Mouse (Mus musculus) retina, postnatal 7 days (tissue): Measurements from ENCODE around the gene Ntf5.

Experiments used
- DNase-seq: peaks from one replicate; pipeline ENCODE4 v3.0.0-alpha.2; 2012; ENCODE audit warnings: low read depth, low spot score

Gene Ntf5

DNA sequence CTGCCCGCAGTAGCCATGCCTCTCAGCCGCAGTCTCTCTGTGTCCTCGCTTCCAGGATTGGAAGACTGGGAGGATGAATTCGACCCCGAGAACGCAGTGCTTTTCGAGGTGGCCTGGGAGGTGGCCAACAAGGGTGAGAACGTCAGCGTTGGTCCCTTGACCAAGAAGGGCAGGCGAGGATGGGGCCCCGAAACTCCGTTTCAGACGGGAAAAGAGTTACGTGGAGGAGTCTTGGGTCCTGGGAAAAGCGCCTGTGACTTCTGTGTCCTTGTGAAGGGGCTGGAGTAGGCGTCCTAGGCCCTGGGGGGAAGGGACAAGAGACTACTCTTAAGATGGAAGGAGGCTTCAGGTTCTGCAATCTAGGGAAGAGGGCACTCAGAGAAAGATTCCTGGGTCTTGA lies 21.5 kb downstream of the Ntf5 start:
- DNase-seq = no peak

DNA sequence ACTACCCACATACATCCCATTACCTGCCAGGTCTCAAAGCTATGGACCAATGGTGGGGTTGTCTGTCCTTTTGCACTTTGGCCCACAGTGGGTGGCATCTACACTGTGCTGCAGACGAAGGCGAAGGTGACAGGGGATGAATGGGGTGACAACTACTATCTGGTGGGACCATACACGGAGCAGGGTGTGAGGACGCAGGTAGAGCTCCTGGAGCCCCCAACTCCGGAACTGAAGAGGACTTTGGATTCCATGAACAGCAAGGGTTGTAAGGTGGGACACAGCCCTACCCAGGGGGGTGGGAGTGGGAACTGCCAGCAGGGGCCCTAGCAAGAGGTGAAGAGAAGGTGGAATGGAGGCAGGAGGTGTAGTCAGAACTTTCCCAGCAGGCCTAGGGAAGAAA lies 22.9 kb downstream of the Ntf5 start:
- DNase-seq = no peak

DNA sequence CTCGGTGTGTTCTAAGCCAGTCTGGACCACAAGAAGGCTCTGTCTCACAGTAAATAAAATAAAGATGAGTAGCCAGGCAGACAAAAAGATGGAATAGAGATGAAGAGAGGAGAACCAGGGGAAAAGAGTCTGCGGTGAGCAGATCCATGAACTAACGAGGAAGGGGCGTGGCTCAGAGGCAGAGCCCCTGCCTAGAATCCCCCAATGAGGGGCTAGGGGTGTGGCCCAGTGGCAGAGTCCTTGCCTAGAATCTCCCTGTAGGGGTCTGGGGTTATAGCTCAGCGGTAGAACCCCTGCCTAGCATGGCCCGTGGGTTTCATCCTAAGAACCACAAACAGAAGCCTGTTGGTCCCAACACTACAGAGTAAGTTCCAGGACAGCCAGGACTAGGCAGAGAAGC lies 23.6 kb downstream of the Ntf5 start:
- no peak for DNase-seq

GRCm38 (mm10) chr7:45437521-45438276 lies 24.2 kb downstream of the Ntf5 start, which contains the start of gene Ruvbl2:
Ruvbl2 (minus strand) TSS chr7:45438096.
- DNase-seq = no peak

DNA sequence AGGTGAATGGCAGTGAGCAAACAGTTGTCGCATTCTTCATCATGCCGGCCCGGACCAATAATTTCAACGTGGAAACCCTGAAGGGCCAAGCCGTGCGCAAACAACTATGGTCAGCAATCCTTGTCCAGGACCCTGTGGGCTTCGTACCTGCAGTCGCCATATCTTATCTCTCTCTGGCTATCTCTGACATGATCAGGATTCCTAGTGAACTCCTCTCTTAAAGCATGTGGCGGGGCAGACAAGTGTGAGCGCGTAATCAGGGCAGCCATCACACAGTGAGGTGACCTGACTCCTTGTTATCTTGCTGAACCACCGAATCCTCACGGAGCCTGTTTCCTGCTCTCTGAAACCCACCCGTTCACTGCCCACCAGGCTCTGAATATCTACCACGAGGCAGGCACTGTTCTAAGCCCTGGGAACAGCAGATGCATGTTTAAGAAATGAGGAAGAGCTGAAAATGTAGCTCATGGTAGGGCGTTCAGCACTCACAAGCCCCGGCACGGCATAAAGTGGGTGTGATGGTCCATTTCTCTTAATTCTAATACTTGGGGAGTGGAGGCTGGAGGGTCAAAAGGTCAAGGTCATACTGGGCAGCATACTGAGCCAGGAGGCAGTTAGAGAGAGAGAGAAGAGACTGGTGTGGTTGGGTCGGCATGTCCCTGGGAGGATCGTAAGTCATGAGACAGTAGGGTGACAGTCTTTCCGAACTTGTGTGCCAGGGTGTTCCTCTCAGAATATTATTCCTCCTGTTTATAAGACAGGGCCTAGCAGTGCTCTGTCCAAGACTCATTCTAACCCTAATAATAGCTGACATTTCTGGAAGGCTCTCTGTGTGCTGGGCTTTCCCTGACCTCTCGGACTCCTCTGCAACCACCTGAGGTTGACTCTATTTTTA lies 30.3 kb downstream of the Ntf5 start:
- DNase-seq = no peak

DNA sequence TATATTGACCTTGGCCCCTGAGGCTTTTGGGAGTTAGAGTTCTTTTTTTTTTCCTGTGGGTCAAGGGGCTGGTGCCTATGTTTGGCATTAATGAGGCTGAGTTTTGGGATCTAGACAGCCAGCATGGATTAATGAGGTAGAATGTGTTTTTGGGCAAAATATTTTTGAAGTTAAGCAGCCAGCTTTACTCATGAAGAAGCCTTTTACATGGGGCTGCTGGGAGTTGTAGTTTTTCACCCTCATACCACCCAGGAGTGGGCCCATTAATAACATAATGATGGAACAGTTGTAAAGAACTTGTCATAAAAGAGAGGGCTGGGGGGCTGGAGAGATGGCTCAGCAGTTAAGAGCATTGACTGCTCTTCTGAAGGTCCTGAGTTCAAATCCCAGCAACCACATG lies 33.1 kb downstream of the Ntf5 start:
- DNase-seq = no peak

DNA sequence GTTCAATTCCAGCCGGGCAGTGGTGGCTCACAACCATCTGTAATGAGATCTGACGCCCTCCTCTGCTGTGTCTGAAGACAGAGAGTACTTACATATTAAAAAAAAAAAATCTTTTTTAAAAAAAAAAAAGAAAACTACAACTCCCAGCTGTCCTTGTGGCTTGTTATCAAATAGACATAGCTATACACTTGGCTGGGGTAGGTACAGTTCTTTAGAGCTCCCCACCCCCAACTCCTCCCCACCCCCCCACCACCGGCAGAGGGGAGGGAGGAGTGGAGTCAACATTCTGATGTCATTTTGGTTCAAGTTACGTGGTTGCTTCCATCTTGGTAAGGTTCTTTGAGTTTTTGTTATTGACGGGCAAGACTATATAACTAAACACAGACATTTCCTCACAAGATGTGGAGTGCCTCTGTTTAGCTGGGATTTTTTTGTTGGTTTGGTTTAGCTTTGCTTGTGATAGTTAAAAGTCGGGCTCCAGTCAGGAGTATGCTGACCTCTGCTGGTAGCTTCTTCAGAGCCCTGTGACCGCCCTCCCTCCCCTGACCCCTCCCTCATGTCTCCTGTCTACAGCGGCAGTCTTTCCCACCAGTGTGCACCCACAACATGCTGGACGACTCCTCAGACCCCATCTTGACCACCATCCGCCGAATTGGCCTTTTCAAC lies 34.0 kb downstream of the Ntf5 start:
- DNase-seq = no peak

GRCm38 (mm10) chr7:45449974-45450373 lies 36.5 kb downstream of the Ntf5 start:
- no peak for DNase-seq

- peak; percentile 74 for DNase-seq
Measured at GRCm38 (mm10) chr7:45451344-45451982, 38.0 kb downstream of the Ntf5 start.

- no peak for DNase-seq
Measured at GRCm38 (mm10) chr7:45454971-45455370, 41.5 kb downstream of the Ntf5 start.

GRCm38 (mm10) chr7:45455932-45456696 lies 42.6 kb downstream of the Ntf5 start:
- DNase-seq = no peak

- DNase-seq = no peak
Measured at GRCm38 (mm10) chr7:45456721-45457203, 43.3 kb downstream of the Ntf5 start.

DNA sequence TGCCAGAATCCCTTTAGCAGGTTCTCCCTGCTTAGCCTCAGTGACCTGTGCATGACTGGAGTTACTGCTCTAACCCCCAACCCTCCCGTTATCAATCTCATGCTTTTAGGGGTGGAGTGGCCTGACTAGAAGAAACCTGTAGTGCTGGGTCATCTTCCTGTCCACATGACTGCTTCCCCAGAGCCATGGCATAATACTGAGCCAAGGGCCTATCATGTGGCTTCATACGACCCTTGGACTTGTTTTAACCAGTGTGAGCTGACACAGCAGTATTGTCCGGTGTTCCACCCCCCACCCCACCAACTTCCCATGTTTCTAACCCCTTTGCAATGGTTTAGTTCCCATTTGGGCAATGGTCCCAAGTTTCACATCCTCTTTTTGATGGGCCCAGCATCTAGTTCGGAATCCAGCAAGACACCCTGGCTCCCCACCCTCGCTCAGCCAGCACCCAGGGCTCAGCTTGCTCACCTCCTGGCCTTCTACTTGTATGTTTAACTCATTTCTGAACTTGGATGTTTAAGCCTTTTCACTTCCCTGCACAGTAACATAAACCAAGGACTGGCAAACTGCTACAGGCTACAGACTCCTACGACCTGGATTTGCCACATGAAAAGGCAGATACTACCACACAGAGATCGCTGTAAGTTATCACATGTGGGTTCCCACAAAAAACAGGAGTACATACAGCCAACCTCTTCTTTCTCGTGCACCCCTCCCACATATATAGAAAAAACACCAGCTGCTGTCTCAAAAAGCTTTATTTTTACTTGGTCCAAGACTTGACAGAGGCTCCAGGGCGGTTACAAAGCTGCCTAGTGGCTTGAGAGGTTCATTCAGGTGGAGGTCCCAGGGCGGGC lies 43.9 kb downstream of the Ntf5 start:
- no peak for DNase-seq

DNA sequence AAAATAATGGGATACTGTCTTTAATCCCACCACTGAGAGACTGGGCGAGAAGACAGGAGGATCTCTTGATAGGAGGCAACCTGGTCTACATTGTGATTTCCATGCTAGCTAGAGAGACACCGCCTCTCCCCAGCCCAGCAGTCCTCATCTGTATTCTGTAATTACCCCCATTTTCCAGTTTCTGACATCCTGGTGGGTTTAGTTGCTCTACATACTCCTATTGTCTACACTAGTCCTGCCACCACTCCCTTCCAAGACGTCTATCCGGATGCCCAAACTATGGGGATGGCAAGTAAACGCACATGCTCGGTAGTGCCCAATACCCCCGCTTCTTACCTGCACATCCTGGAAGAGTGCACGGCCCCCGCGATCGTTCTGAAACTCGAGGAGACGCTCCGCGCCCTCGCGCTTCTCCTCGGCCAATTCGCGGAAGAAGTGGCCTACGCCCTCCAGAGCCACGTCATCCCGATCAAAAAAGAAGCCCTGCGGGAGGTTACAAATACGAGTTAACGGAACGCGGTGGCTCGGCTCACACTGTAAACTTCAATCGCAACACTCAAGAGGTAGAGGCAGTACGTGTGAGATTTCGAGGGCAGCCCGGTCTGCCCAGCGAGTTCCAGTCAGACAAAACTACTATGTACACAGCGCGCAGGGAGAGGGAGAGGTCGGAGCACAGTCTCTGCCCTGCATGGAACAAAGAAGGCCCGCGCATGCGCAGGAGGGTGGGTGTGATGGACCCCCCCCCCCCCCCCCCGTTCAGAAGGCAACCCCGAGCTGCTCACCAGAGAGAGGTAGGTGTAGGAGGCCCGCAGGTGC lies 45.5 kb downstream of the Ntf5 start:
- peak; percentile 72 for DNase-seq

DNA sequence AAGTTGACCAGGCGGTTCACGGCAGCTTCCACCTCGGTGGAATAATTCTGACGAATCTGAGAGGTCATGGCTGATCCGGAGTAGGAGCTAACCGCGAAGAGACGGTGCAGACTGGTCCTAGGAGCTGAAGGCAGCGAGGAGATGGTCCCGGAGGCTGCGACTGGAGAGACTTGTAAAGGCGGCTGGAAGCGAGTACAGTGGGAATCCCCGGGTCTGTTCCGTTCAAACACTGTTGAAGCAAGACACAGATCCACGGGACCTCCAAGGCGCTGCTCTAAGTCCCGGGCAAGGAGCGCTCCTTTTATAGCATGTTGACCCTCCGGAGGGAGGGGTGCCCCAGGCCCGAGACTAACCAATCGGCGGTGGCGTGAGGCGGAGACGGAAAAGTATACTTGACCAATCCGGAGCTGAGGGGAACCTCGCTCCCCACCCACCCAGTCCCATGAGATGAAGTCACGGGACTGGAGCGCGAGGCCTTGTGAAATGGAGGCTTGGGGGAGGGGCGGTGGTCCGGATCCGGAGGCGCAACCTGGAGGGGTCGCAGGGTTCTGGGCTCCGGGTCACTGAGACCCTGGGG lies 46.2 kb downstream of the Ntf5 start, which contains the start of gene Ftl1:
Gene Ftl1, minus strand, starts transcription at position 321 of the 577 bp plus-strand sequence.
- DNase-seq = peak; percentile 95

DNA sequence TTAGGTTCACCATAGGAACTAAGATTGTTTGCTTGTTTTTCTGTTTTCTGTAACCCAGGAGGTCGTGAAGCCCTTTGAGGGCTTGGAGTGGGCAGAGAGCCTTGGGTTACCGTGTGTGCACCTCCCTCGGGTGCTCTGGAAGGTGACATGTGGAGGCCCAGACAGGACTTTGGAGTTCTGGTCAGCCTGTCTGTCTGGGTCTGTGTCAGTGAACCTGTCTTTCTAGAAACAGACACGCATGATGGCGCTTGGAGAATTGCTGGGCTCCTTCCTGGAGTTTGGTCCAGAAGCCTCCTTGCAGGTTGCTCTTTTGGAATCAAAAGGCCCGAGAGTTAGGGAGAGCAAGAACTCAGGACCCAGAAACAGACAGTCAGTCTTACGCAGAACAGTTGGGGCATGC lies 46.9 kb downstream of the Ntf5 start:
- no peak for DNase-seq

DNA sequence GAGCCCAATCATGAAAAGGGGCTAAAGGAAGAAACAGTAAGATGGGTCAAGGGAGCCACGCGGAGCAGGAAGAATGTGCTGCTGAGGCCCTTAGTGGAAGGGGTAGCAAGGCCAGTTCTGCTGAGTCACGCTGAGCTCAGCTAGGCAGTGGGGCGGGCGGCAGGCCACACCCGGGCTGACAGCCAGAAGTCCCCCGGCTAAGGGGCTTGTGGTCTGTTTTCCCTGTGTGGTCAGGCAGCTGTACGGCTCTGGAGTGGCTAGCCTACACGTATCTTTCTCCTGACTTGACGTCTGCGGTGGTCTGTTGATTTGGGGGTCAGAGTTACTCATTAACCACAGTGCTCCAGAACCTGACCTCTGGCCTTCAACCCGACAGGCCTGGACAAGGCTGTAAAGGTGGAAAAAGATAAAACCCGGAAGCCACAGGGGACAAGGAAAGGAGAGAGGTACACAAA lies 47.4 kb downstream of the Ntf5 start:
- no peak for DNase-seq

DNA sequence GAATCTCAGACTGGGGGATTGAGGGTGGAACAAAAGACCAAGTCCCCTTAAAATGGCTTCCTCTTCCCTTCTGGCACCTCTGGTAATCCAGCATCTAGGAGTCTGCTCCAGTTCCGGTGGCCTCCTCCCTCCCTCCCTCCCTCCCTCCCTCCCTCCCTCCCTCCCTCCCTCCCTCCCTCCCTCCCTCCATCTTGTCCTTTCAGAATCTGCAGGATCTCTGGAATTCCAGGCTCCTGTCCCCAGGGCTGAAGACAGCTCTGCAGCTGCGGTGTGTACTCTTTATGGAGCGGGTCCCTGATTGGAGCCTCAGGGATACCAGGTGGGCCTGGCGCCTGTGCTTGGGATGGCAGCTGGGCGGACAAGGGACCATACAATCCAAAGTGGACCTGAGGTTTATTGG lies 47.8 kb downstream of the Ntf5 start:
- no peak for DNase-seq
